Mouse (Mus musculus) liver, adult 2 months (tissue): ENCODE data around the gene Gatm. TPM values are rescaled to one million over a fixed set of nuclear protein-coding genes. Genes with fewer than 3 reads are reported as not detected.

Experiments
- DNase-seq: peaks from one replicate; pipeline ENCODE4 v3.0.0-alpha.2; 2011; ENCODE audit warnings: low read depth, low spot score; ENCODE audit errors: extremely low read depth
- H3K27ac ChIP-seq: fragments of 200-500 bp; replicated peaks from 2 replicates; pipeline ENCODE4 v1.5.1; 2012; ENCODE audit warnings: low read depth, mild to moderate bottlenecking, control low read depth, inconsistent platforms, low read length; ENCODE audit not compliant: insufficient read depth
- H3K27me3 ChIP-seq: fragments of 200-500 bp; 2 replicates; pipeline ENCODE4 v1.6.1; 2012; ENCODE audit warnings: mild to moderate bottlenecking, moderate library complexity, low read length, inconsistent platforms; ENCODE audit not compliant: control insufficient read depth, insufficient read depth
- H3K36me3 ChIP-seq: fragments of 200-500 bp; 2 replicates; pipeline ENCODE4 v1.6.1; 2012; ENCODE audit warnings: low read length, inconsistent platforms; ENCODE audit not compliant: control insufficient read depth, insufficient read depth
- H3K4me1 ChIP-seq: fragments of 200-500 bp; 2 replicates; pipeline ENCODE4 v1.6.1; 2011; ENCODE audit warnings: low read length; ENCODE audit not compliant: control insufficient read depth, insufficient read depth
- H3K4me3 ChIP-seq: fragments of 200-500 bp; 2 replicates; pipeline ENCODE4 v1.5.1; 2011; ENCODE audit warnings: low read depth, mild to moderate bottlenecking, control low read depth, low read length, moderate library complexity; ENCODE audit not compliant: insufficient read depth
- H3K79me2 ChIP-seq: fragments of 200-500 bp; 2 replicates; pipeline ENCODE4 v1.6.1; 2012; ENCODE audit warnings: inconsistent platforms, mild to moderate bottlenecking, low read length, moderate library complexity; ENCODE audit not compliant: control insufficient read depth, insufficient read depth
- H3K9ac ChIP-seq: fragments of 200-500 bp; 2 replicates; pipeline ENCODE4 v1.6.1; 2012; ENCODE audit warnings: low read depth, mild to moderate bottlenecking, control low read depth, inconsistent platforms, low read length
- CTCF ChIP-seq: fragments of 200-500 bp; IDR thresholded peaks from 2 replicates; pipeline ENCODE4 v1.5.1; 2011; ENCODE audit warnings: low read depth, low read length, control low read depth
- POLR2A ChIP-seq: fragments of 200-500 bp; IDR thresholded peaks from 2 replicates; pipeline ENCODE4 v1.6.1; 2011; ENCODE audit warnings: low read length, control low read depth; ENCODE audit not compliant: insufficient read depth; ENCODE audit errors: extremely low read depth
- WGBS: fragments of 180-500 bp; shearing (Covaris S2); methylation state at CpG from one replicate; pipeline ENCODE4 v1.1.7; 2018; 5-methylcytosine and 5-hydroxymethylcytosine counted together
- polyA plus RNA-seq: library from polyadenylated mRNA; depleted of rRNA; stranded (reverse); fragments of >200 nt; gene quantifications from 2 replicates; pipeline ENCODE4 v1.2.3, GENCODE M21; 2012
- total RNA-seq: library from RNA; depleted of rRNA; stranded (reverse); fragments of >200 nt; gene quantifications from 2 replicates; pipeline ENCODE4 v1.2.3, GENCODE M21; 2014

Gene Gatm
- total and polyA plus RNA-seq, 2 experiments: 9.9 to 13.6 TPM

GRCm38 (mm10) chr2:122605829-122606228 is 5.3 kb downstream of the Gatm start:
- no peaks in the 10 kb centered on the region; the same call in 1 of the 2 replicates for H3K27me3 ChIP-seq
- H3K9ac ChIP-seq: no peak overlapping the region
- no peak for DNase-seq
- TF ChIP-seq CTCF: no peak
- TF ChIP-seq POLR2A: no peak
- no peaks in the 10 kb centered on the region for H3K79me2 ChIP-seq
- H3K36me3 ChIP-seq: no peaks in the 10 kb centered on the region
- WGBS: 84% methylated on average over 5 of the region's 5 CpGs
- H3K4me1 ChIP-seq: no peaks in the 10 kb centered on the region
- H3K27ac ChIP-seq: no peak overlapping the region
- H3K4me3 ChIP-seq: no peak overlapping the region

GRCm38 (mm10) chr2:122601354-122601753 is 9.7 kb downstream of the Gatm start:
- Histone ChIP-seq H3K4me3 (no peak overlapping the region), H3K27ac (no peak overlapping the region), H3K79me2 (no peaks in the 10 kb centered on the region), H3K4me1 (no peaks in the 10 kb centered on the region), H3K9ac (no peak overlapping the region), H3K36me3 (no peaks in the 10 kb centered on the region; the same call in 1 of the 2 replicates), H3K27me3 (no peaks in the 10 kb centered on the region)
- no peak for DNase-seq
- TF ChIP-seq POLR2A (no peak), CTCF (no peak)
- 83% methylated on average over 2 of the region's 2 CpGs for WGBS

- no peak overlapping the region for H3K9ac ChIP-seq
- no peaks in the 10 kb centered on the region for H3K4me1 ChIP-seq
- no peak overlapping the region for H3K27ac ChIP-seq
- WGBS: 66% methylated on average over 2 of the region's 2 CpGs
- no peaks in the 10 kb centered on the region; the same call in 1 of the 2 replicates for H3K36me3 ChIP-seq
- TF ChIP-seq POLR2A (no peak), CTCF (no peak)
- no peak for DNase-seq
- H3K79me2 ChIP-seq: no peaks in the 10 kb centered on the region
- no peak overlapping the region for H3K4me3 ChIP-seq
- no peaks in the 10 kb centered on the region for H3K27me3 ChIP-seq
These were observed 11.4 kb downstream of the Gatm start for GRCm38 (mm10) chr2:122599736-122600135.

GRCm38 (mm10) chr2:122595461-122595860 is 15.6 kb downstream of the Gatm start:
- Histone ChIP-seq H3K27ac (no peak overlapping the region), H3K9ac (no peak overlapping the region), H3K4me3 (no peak overlapping the region), H3K79me2 (no peaks in the 10 kb centered on the region), H3K36me3 (no peaks in the 10 kb centered on the region; the same call in 1 of the 2 replicates), H3K4me1 (no peaks in the 10 kb centered on the region), H3K27me3 (no peaks in the 10 kb centered on the region)
- 89% methylated on average over 16 of the region's 16 CpGs for WGBS
- TF ChIP-seq POLR2A (no peak), CTCF (no peak)
- DNase-seq: no peak

GRCm38 (mm10) chr2:122591213-122591612 is 19.9 kb downstream of the Gatm start:
- no peaks in the 10 kb centered on the region for H3K27me3 ChIP-seq
- no peak overlapping the region for H3K27ac ChIP-seq
- no peak for TF ChIP-seq POLR2A
- no peak for TF ChIP-seq CTCF
- no peaks in the 10 kb centered on the region for H3K4me1 ChIP-seq
- no peaks in the 10 kb centered on the region for H3K36me3 ChIP-seq
- no peak overlapping the region for H3K9ac ChIP-seq
- 20% methylated on average over 2 of the region's 2 CpGs for WGBS
- no peak overlapping the region for H3K4me3 ChIP-seq
- no peaks in the 10 kb centered on the region for H3K79me2 ChIP-seq
- DNase-seq: no peak

GRCm38 (mm10) chr2:122590351-122590750 is 20.8 kb downstream of the Gatm start:
- no peaks in the 10 kb centered on the region for H3K79me2 ChIP-seq
- no peak for TF ChIP-seq POLR2A
- no peak for TF ChIP-seq CTCF
- H3K36me3 ChIP-seq: no peaks in the 10 kb centered on the region
- no peaks in the 10 kb centered on the region for H3K4me1 ChIP-seq
- no peaks in the 10 kb centered on the region for H3K27me3 ChIP-seq
- no peak overlapping the region for H3K4me3 ChIP-seq
- DNase-seq: no peak
- H3K9ac ChIP-seq: no peak overlapping the region
- H3K27ac ChIP-seq: no peak overlapping the region
- 68% methylated on average over 1 of the region's 1 CpGs for WGBS
